Mouse (Mus musculus) forebrain, embryonic 12.5 days (tissue): Measurements from ENCODE around the gene Becn1. TPM values are rescaled to one million over a fixed set of nuclear protein-coding genes. Genes with fewer than 3 reads are reported as not detected.
A peak's percentile ranks its signal among the peaks of the same experiment; 100 is the strongest.

Source experiments
- ATAC-seq: fragments of 200-750 bp; cut with Nextera tagmentation; 2 replicates; pipeline ENCODE4 v1.8.0; 2017; ENCODE audit warnings: moderate TSS enrichment; ENCODE audit not compliant: low FRiP score
- H3K27ac ChIP-seq: fragments of 300-500 bp; sonication (generic); 2 replicates; pipeline ENCODE4 v1.5.1; 2016; ENCODE audit warnings: mild to moderate bottlenecking
- H3K27me3 ChIP-seq: fragments of 300-500 bp; sonication (generic); 2 replicates; pipeline ENCODE4 v1.6.1; 2016; ENCODE audit warnings: mild to moderate bottlenecking
- H3K36me3 ChIP-seq: fragments of 300-500 bp; sonication (generic); replicated peaks from 2 replicates; pipeline ENCODE4 v1.6.1; 2016; ENCODE audit warnings: mild to moderate bottlenecking
- H3K4me1 ChIP-seq: fragments of 300-500 bp; sonication (generic); 2 replicates; pipeline ENCODE4 v1.6.1; 2016
- H3K4me2 ChIP-seq: fragments of 300-500 bp; sonication (generic); 2 replicates; pipeline ENCODE4 v1.6.1; 2016; ENCODE audit warnings: mild to moderate bottlenecking, moderate library complexity
- H3K4me3 ChIP-seq: fragments of 300-500 bp; sonication (generic); replicated peaks from 2 replicates; pipeline ENCODE4 v1.5.1; 2016; ENCODE audit warnings: mild to moderate bottlenecking
- H3K9ac ChIP-seq: fragments of 300-500 bp; sonication (generic); 2 replicates; pipeline ENCODE4 v1.6.1; 2016; ENCODE audit warnings: mild to moderate bottlenecking
- H3K9me3 ChIP-seq: fragments of 300-500 bp; sonication (generic); 2 replicates; pipeline ENCODE4 v1.6.1; 2016
- WGBS: fragments of 180-500 bp; shearing (Covaris S2); methylation state at CpG from one replicate; pipeline ENCODE4 v1.1.7; 2016; 5-methylcytosine and 5-hydroxymethylcytosine counted together
- polyA plus RNA-seq: library from polyadenylated mRNA; unstranded; fragments of >200 nt; fragmentation: Nextera tagmentation; extraction: Ambion mirVana; gene quantifications from 2 replicates; pipeline ENCODE4 v1.2.1, GENCODE M21; 2016

Becn1 gene
- polyA plus RNA-seq, 1 experiment from 2014 or later = 169 TPM

GRCm38 (mm10) chr11:101311083-101311482 lies 9.0 kb upstream of the Becn1 start:
- Histone ChIP-seq H3K4me3 (no peak overlapping the region), H3K36me3 (no peaks in the 10 kb centered on the region), H3K27me3 (0 out of 2 replicates have a peak, but pooled peaks cover 6% of the 10 kb centered on the region), H3K4me2 (no peak overlapping the region), H3K27ac (no peak overlapping the region), H3K4me1 (peaks cover 3% of the 10 kb centered on the region; the same call in 1 of the 2 replicates), H3K9ac (no peak overlapping the region), H3K9me3 (no peaks in the 10 kb centered on the region)
- ATAC-seq = no peak
- WGBS = 86% methylated on average over 3 of the region's 3 CpGs

- ATAC-seq = no peak
- H3K9ac ChIP-seq = no peak overlapping the region
- H3K36me3 ChIP-seq = no peaks in the 10 kb centered on the region
- no peak overlapping the region for H3K4me2 ChIP-seq
- H3K27ac ChIP-seq = no peak overlapping the region
- no peaks in the 10 kb centered on the region for H3K4me1 ChIP-seq
- H3K9me3 ChIP-seq = no peaks in the 10 kb centered on the region
- no peak overlapping the region for H3K4me3 ChIP-seq
- no peaks in the 10 kb centered on the region for H3K27me3 ChIP-seq
- WGBS = 48% methylated on average over 5 of the region's 5 CpGs
Measured at GRCm38 (mm10) chr11:101307744-101308143, 5.7 kb upstream of the Becn1 start.

- H3K36me3 ChIP-seq = peaks cover 19% of the 10 kb centered on the region
- H3K27ac ChIP-seq = peak overlapping the region; percentile 47; the same call in 1 of the 2 replicates
- ATAC-seq = no peak
- H3K4me2 ChIP-seq = peak overlapping the region; percentile 100
- peak overlapping the region; percentile 71 for H3K4me3 ChIP-seq
- H3K9ac ChIP-seq = peak overlapping the region; percentile 90
- H3K4me1 ChIP-seq = peaks cover 19% of the 10 kb centered on the region
- H3K27me3 ChIP-seq = no peaks in the 10 kb centered on the region
- H3K9me3 ChIP-seq = no peaks in the 10 kb centered on the region
- WGBS = 14% methylated on average over 26 of the region's 26 CpGs
Measured at GRCm38 (mm10) chr11:101301299-101302003, 635 bp downstream of the Becn1 start.

- Histone ChIP-seq H3K9ac (peak overlapping the region; percentile 90; the same call in 1 of the 2 replicates), H3K4me3 (peak overlapping the region; percentile 71), H3K27ac (no peak overlapping the region), H3K4me1 (peaks cover 19% of the 10 kb centered on the region), H3K36me3 (peaks cover 25% of the 10 kb centered on the region), H3K27me3 (no peaks in the 10 kb centered on the region), H3K4me2 (peak overlapping the region; percentile 100), H3K9me3 (no peaks in the 10 kb centered on the region)
- no peak for ATAC-seq
- 68% methylated on average over 7 of the region's 7 CpGs for WGBS
Measured at GRCm38 (mm10) chr11:101300881-101301280, 1.2 kb downstream of the Becn1 start.

DNA sequence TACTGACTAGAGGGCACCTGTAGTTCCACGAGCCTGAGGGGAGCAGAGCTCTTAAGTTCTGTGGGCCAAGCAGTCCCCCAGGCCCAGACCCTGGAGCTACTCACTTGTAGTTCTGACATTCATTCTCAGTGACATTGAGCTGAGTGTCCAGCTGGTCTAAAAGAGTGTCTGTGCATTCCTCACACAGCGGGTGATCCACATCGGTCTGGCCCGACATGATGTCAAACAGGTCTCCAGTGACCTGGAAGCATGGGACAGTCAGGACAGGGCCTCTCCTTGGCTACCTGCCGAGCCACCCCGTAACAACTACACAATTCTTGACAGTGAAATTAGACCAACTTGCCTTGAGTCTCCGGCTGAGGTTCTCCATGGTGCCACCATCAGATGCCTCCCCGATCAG lies 6.9 kb downstream of the Becn1 start:
- no peak overlapping the region for H3K27ac ChIP-seq
- no peak overlapping the region for H3K9ac ChIP-seq
- peaks cover under 1% of the 10 kb centered on the region; the same call in 1 of the 2 replicates for H3K4me1 ChIP-seq
- H3K27me3 ChIP-seq = no peaks in the 10 kb centered on the region
- H3K4me3 ChIP-seq = no peak overlapping the region
- ATAC-seq = no peak
- no peaks in the 10 kb centered on the region for H3K9me3 ChIP-seq
- H3K4me2 ChIP-seq = no peak overlapping the region
- WGBS = 87% methylated on average over 8 of the region's 8 CpGs
- H3K36me3 ChIP-seq = peaks cover 77% of the 10 kb centered on the region

DNA sequence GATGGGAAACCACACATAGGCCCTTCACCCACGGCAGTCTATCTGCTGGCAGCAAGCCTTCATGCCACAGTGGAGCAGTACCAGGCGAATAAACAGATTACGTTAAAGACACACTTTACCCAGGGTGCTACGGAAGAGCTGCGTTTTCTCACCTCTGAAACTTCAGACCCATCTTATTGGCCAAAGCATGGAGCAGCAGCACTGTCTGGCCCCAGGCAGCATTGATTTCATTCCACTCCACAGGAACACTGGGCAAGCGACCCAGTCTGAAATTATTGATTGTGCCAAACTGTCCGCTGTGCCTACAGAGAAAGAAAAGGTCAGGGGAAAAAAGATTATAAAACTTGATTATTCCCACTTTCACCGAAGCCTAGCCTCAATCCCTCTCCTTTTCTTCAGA lies 10.9 kb downstream of the Becn1 start:
- 97% methylated on average over 8 of the region's 8 CpGs for WGBS

GRCm38 (mm10) chr11:101287306-101287705 lies 14.8 kb downstream of the Becn1 start:
- Histone ChIP-seq H3K9ac (no peak overlapping the region), H3K4me2 (no peak overlapping the region), H3K36me3 (peaks cover 52% of the 10 kb centered on the region), H3K27me3 (no peaks in the 10 kb centered on the region), H3K4me1 (peaks cover 9% of the 10 kb centered on the region), H3K9me3 (no peaks in the 10 kb centered on the region), H3K27ac (no peak overlapping the region), H3K4me3 (no peak overlapping the region)
- ATAC-seq = no peak
- 96% methylated on average over 9 of the region's 9 CpGs for WGBS

More for the DNA sequence above, 10.9 kb downstream of the Becn1 start:
- peaks cover 82% of the 10 kb centered on the region for H3K36me3 ChIP-seq
- no peaks in the 10 kb centered on the region for H3K9me3 ChIP-seq
- ATAC-seq = no peak
- no peak overlapping the region for H3K27ac ChIP-seq
- no peaks in the 10 kb centered on the region for H3K4me1 ChIP-seq
- no peak overlapping the region for H3K4me2 ChIP-seq
- no peaks in the 10 kb centered on the region for H3K27me3 ChIP-seq
- H3K9ac ChIP-seq = no peak overlapping the region
- no peak overlapping the region for H3K4me3 ChIP-seq

DNA sequence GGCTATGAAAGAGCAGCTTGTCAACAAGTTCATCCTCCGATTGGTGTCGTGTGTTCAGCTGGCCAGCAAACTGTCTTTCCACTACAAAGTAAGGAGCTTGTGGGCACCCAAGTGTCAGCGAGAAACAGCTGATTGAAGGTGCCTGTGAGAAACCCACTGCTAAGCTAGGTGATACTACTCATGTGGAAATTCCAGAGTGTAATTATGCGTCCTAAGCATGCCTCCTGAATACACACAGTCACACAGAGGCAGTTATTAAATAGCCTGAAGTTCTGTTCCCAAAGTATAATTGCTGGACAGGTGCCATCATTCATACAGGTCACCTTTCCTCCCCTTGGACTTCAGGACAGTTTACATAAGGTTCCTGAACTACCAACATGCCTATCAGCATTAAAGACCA lies 18.3 kb downstream of the Becn1 start:
- Histone ChIP-seq H3K36me3 (peaks cover 18% of the 10 kb centered on the region), H3K4me2 (no peak overlapping the region), H3K4me3 (no peak overlapping the region), H3K9me3 (no peaks in the 10 kb centered on the region), H3K27me3 (peaks cover 22% of the 10 kb centered on the region), H3K27ac (no peak overlapping the region), H3K9ac (no peak overlapping the region), H3K4me1 (peaks cover 15% of the 10 kb centered on the region)
- ATAC-seq = no peak
- 72% methylated on average over 4 of the region's 4 CpGs for WGBS

- Histone ChIP-seq H3K4me3 (no peak overlapping the region), H3K4me1 (peaks cover 20% of the 10 kb centered on the region), H3K27ac (no peak overlapping the region), H3K9me3 (no peaks in the 10 kb centered on the region), H3K36me3 (peaks cover 11% of the 10 kb centered on the region; the same call in 1 of the 2 replicates), H3K27me3 (peaks cover 22% of the 10 kb centered on the region), H3K4me2 (no peak overlapping the region), H3K9ac (no peak overlapping the region)
- 9% methylated on average over 5 of the region's 5 CpGs for WGBS
- ATAC-seq = no peak
Measured at GRCm38 (mm10) chr11:101282896-101283295, 19.2 kb downstream of the Becn1 start.

DNA sequence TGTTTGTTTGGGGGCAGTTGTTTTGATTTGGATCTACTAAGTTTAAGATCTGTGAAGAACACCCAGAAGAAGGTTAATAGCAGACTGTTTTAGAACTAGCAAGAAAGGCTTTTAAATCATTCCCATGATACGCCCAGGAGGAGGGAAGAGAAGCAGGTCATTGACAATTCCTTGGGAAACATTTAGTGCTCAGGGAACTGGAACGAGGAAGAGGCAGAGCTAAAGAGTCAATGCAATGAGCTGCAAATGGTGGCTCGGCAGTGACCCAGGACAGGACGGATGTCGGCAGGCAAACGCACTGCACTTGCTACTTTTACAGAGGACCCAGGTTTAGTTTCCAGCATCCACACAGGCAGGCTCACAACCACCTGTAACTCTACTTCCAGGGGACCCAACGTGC lies 21.2 kb downstream of the Becn1 start:
- no peak overlapping the region for H3K27ac ChIP-seq
- H3K27me3 ChIP-seq = peaks cover 29% of the 10 kb centered on the region
- no peak for ATAC-seq
- no peak overlapping the region for H3K4me3 ChIP-seq
- H3K4me1 ChIP-seq = peaks cover 38% of the 10 kb centered on the region
- no peak overlapping the region for H3K9ac ChIP-seq
- H3K9me3 ChIP-seq = no peaks in the 10 kb centered on the region
- peaks cover 2% of the 10 kb centered on the region; the same call in 1 of the 2 replicates for H3K36me3 ChIP-seq
- no peak overlapping the region for H3K4me2 ChIP-seq
- 59% methylated on average over 7 of the region's 7 CpGs for WGBS

- Histone ChIP-seq H3K4me3 (peak overlapping the region; percentile 76), H3K9ac (no peak overlapping the region), H3K4me1 (peaks cover 38% of the 10 kb centered on the region), H3K4me2 (peak overlapping the region; percentile 77), H3K36me3 (no peaks in the 10 kb centered on the region), H3K9me3 (no peaks in the 10 kb centered on the region), H3K27ac (no peak overlapping the region), H3K27me3 (peaks cover 29% of the 10 kb centered on the region)
- ATAC-seq = peak; percentile 18; the same call in 1 of the 2 replicates
- 63% methylated on average over 14 of the region's 14 CpGs for WGBS
Measured at GRCm38 (mm10) chr11:101279193-101279569, 22.9 kb downstream of the Becn1 start.

GRCm38 (mm10) chr11:101278223-101279192 lies 23.6 kb downstream of the Becn1 start, which contains the start of the genes Cntd1 and Coa3:
Gene Cntd1 (plus strand): TSS chr11:101279012.
Gene Coa3 (minus strand): TSS chr11:101279114.
- H3K27me3 ChIP-seq = peaks cover 29% of the 10 kb centered on the region
- peaks cover 37% of the 10 kb centered on the region for H3K4me1 ChIP-seq
- no peaks in the 10 kb centered on the region for H3K9me3 ChIP-seq
- peak within 1 kb of the TSS; percentile 77 for H3K4me2 ChIP-seq
- 11% methylated on average over 45 of the region's 45 CpGs for WGBS
- H3K9ac ChIP-seq = peak within 1 kb of the TSS; percentile 76
- H3K27ac ChIP-seq = peak within 1 kb of the TSS; percentile 56; the same call in 1 of the 2 replicates
- H3K36me3 ChIP-seq = no peaks in the 10 kb centered on the region
- peak; percentile 95 for ATAC-seq
- peak within 1 kb of the TSS; percentile 76 for H3K4me3 ChIP-seq
